9 mouse cellular contexts compared by ENCODE assay signal in the genomic region with DNA sequence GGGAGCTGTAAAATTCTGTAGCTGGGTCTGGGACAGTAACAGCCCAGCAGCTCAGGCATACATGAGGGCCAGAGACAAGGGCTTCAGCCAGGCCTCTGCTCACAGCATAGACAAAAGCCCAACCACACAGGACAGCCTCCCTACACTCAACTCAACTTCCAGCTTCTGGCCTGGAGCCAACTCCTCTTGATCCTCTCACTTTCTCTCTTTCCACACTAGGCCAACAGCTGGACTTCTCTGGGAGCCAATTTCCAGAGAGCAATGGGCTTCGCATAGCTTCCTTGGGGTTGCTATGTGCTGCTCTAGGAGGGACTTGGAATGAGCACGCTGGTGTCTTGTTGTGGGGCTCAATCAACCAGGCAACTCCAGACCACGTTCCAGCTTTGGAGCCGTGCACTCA. TPM values are rescaled to one million over a fixed set of nuclear protein-coding genes. Genes with fewer than 3 reads are reported as not detected.
DNase-seq lines count a peak whose midpoint lies in the region; ATAC-seq and TF ChIP-seq lines count a peak whose summit lies in the region.
"Had no signal": no experiment of that assay in that cellular context is flagged by ENCODE, and none has a peak within 500 bp of the region (broad histone marks: within the 10 kb centered on the region; RNA-seq: fewer than 3 reads in every experiment).

No protein-coding gene starts in this region.

- peaks cover 38 to 59% of the 10 kb centered on the region in 2 experiments for H3K4me1 ChIP-seq in heart, embryonic 14.5 days (ENCODE audit: control insufficient read depth in 2 of 2, insufficient read depth in 2 of 2, low read length in 2 of 2)
- no peaks in the 10 kb centered on the region for H3K4me1 ChIP-seq in thymus, adult 2 months (replicated peaks; ENCODE audit: control insufficient read depth, insufficient read depth, low read length)
- H3K4me1 ChIP-seq: neural tube, embryonic 12.5 days had no signal

- peak overlapping the region; percentile 57 to 75; a peak in 3 of 4 replicates for H3K27ac ChIP-seq in heart, embryonic 14.5 days (replicated peaks in 1 of 2; ENCODE audit: control insufficient read depth in 1 of 2, insufficient read depth in 1 of 2, low read depth in 2 of 2, low read length in 2 of 2)
- H3K27ac ChIP-seq in layer of hippocampus, adult 2 months: no peak overlapping the region
- H3K27ac ChIP-seq in thymus, adult 2 months (ENCODE audit: control insufficient read depth, insufficient read depth, low read length): no peak overlapping the region
- H3K27ac ChIP-seq: neural tube, embryonic 12.5 days had no signal

- no peaks in the 10 kb centered on the region for H3K27me3 ChIP-seq in heart, embryonic 14.5 days (ENCODE audit: control insufficient read depth, insufficient read depth, low read length)
- no peaks in the 10 kb centered on the region; the same call in 1 of the 2 replicates for H3K27me3 ChIP-seq in thymus, adult 2 months (ENCODE audit: control insufficient read depth, insufficient read depth, low read length)
- H3K27me3 ChIP-seq: neural tube, embryonic 12.5 days had no signal

- no peak for ATAC-seq in cerebellum, adult (ENCODE audit: insufficient number of reproducible peaks, low FRiP score, low TSS enrichment)
- peak; percentile 60 for ATAC-seq in heart, embryonic 14.5 days (ENCODE audit: insufficient number of reproducible peaks, insufficient read depth, low FRiP score, low read depth)
- no peak for ATAC-seq in megakaryocyte-erythroid progenitor cell, adult 5-6 weeks (replicated peaks; ENCODE audit: low FRiP score, low TSS enrichment, poor library complexity, severe bottlenecking)

- H3K9ac ChIP-seq in heart, embryonic 14.5 days (ENCODE audit: low read length): no peak overlapping the region
- H3K9ac ChIP-seq: neural tube, embryonic 12.5 days had no signal

- H3K9me3 ChIP-seq in heart, embryonic 14.5 days (ENCODE audit: control insufficient read depth, low read length): no peaks in the 10 kb centered on the region
- H3K9me3 ChIP-seq: neural tube, embryonic 12.5 days had no signal

- WGBS in heart, embryonic 14.5 days: 29% methylated on average over 4 of the region's 4 CpGs
- 87% methylated on average over 4 of the region's 4 CpGs for WGBS in thymus, adult 2 months

- TF ChIP-seq CTCF in layer of hippocampus, adult 2 months (conservative IDR thresholded peaks at IDR 0.05): no peak
- no peak for TF ChIP-seq CTCF in thymus, adult 2 months (IDR thresholded peaks at IDR 0.05; ENCODE audit: borderline replicate concordance, control insufficient read depth, extremely low read depth, insufficient read depth, low read length, poor library complexity)

- DNase-seq in cerebellum, postnatal 10 days: peak; percentile 23 to 44
- peak; percentile 91 for DNase-seq in NIH3T3 (ENCODE audit: low read depth)
- peak; percentile 53 to 63 for DNase-seq in kidney, postnatal 25 days
- no peak for DNase-seq in layer of hippocampus, adult 2 months (ENCODE audit: low spot score in 2 of 2)
- no peak for DNase-seq in thymus, adult 2 months

- H3K36me3 ChIP-seq in heart, embryonic 14.5 days (ENCODE audit: control insufficient read depth, insufficient read depth, low read length): no peaks in the 10 kb centered on the region
- H3K36me3 ChIP-seq in thymus, adult 2 months (ENCODE audit: control insufficient read depth, insufficient read depth, low read length): no peaks in the 10 kb centered on the region
- H3K36me3 ChIP-seq: neural tube, embryonic 12.5 days had no signal

- no peak overlapping the region for H3K4me2 ChIP-seq in heart, embryonic 14.5 days (ENCODE audit: low read length)
- H3K4me2 ChIP-seq: neural tube, embryonic 12.5 days had no signal

- TF ChIP-seq POLR2A in thymus, adult 2 months (IDR thresholded peaks at IDR 0.05; ENCODE audit: control insufficient read depth, extremely low read depth, insufficient read depth, low read length, poor library complexity): no peak

- no peak overlapping the region for H3K4me3 ChIP-seq in heart, embryonic 14.5 days (ENCODE audit: control insufficient read depth in 1 of 2, insufficient read depth in 1 of 2, low read depth in 1 of 2, low read length in 2 of 2)
- no peak overlapping the region for H3K4me3 ChIP-seq in layer of hippocampus, adult 2 months
- H3K4me3 ChIP-seq in thymus, adult 2 months (ENCODE audit: control insufficient read depth, insufficient read depth, low read length): no peak overlapping the region
- H3K4me3 ChIP-seq: neural tube, embryonic 12.5 days had no signal

RNA-seq across cellular contexts. Expression of a gene that starts 28.5 kb away (rescaled TPM):
- 42.6 and 45.4 TPM in 2 replicates for polyA plus RNA-seq in heart, embryonic 14.5 days (2014; fragmentation: Nextera tagmentation; extraction: Ambion mirVana)
- total RNA-seq in layer of hippocampus, adult 2 months (2021): 1 to 10 TPM; 1.9 to 2.3 TPM
- total RNA-seq in megakaryocyte-erythroid progenitor cell, adult 5-6 weeks (2014; fragmentation: Nextera tagmentation): 52.0 and 57.5 TPM in 2 replicates
- total RNA-seq in megakaryocyte-erythroid progenitor cell, adult 5-6 weeks (2017): 55.2 and 63.8 TPM in 2 replicates
- 5.9 and 8.7 TPM in 2 replicates for polyA plus RNA-seq in thymus, adult 2 months (2012; rRNA removed)

Comparison
In these comparisons a context has a peak if more than half of its experiments do, and no peak if none do; other contexts are left out.
1. DNase-seq: peak in cerebellum, postnatal 10 days (2 of 2), NIH3T3 (single experiment) and kidney, postnatal 25 days (2 of 2); none in layer of hippocampus, adult 2 months (0 of 2) and thymus, adult 2 months (single experiment).
2. H3K27ac ChIP-seq: peak in heart, embryonic 14.5 days (2 of 2); none in layer of hippocampus, adult 2 months (single experiment) and thymus, adult 2 months (single experiment).
3. RNA of a gene that starts 28.5 kb away (total RNA-seq): 52.0 to 63.8 TPM in megakaryocyte-erythroid progenitor cell, adult 5-6 weeks; 1.9 to 2.3 TPM in layer of hippocampus, adult 2 months; every median in the first group is over 10 times any median in the second.